Mouse (Mus musculus) erythroblast, adult 5-6 weeks (primary cell): ENCODE results near the gene Samd8. TPM values are rescaled to one million over a fixed set of nuclear protein-coding genes. Genes with fewer than 3 reads are reported as not detected.
A peak's percentile ranks its signal among the peaks of the same experiment; 100 is the strongest.

Experiments used
- ATAC-seq: replicated peaks from 2 replicates; pipeline ENCODE4 v1.8.0; 2016; ENCODE audit warnings: moderate number of reproducible peaks, mild to moderate bottlenecking, moderate TSS enrichment, inconsistent platforms; ENCODE audit not compliant: poor library complexity, low FRiP score, severe bottlenecking
- total RNA-seq, 2 experiments: library from RNA; stranded (forward) in 1 of 2; stranded (reverse) in 1 of 2; fragments of 150-400 nt in 1 of 2; fragments of 200-764, 138-1000 nt in 1 of 2; gene quantifications; 2 replicates each; pipeline versions ENCODE4 v1.2.3 to v1.2.4; 2015 to 2017; ENCODE audit warnings: low replicate concordance in 2 of 2

Samd8 gene
- total RNA-seq, 2 experiments from 2014 or later: 1.8 to 10.2 TPM

DNA sequence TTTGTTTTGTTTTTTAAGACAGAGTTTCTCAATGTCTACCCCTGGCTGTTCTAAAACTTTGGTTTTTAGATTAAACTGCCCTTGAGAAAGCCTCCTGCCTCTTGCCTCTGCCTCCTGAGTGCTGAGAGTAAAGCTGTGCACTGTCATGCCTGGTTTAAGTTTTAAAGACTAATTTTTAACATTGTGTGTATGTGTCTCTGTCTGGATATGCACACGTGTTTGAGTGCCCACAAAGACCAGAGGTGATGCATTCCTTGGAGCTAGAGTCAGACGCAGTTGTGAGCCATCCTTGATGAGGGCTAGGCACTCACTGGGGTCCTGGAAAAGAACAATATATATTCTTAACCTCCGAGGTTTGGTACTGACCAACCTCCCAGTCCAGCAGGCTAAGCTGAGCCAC lies 37.0 kb downstream of the Samd8 start:
- no peak for ATAC-seq

GRCm38 (mm10) chr14:21788121-21788520 lies 37.8 kb downstream of the Samd8 start:
- no peak for ATAC-seq

GRCm38 (mm10) chr14:21790585-21791251 lies 40.4 kb downstream of the Samd8 start:
- ATAC-seq: no peak

GRCm38 (mm10) chr14:21791722-21792121 lies 41.4 kb downstream of the Samd8 start:
- no peak for ATAC-seq

- no peak for ATAC-seq
Measured at GRCm38 (mm10) chr14:21792250-21792649, 41.9 kb downstream of the Samd8 start.

- ATAC-seq: no peak
Measured at GRCm38 (mm10) chr14:21800641-21801040, 50.3 kb downstream of the Samd8 start.

- ATAC-seq: no peak
Measured at GRCm38 (mm10) chr14:21801624-21802023, 51.3 kb downstream of the Samd8 start.

DNA sequence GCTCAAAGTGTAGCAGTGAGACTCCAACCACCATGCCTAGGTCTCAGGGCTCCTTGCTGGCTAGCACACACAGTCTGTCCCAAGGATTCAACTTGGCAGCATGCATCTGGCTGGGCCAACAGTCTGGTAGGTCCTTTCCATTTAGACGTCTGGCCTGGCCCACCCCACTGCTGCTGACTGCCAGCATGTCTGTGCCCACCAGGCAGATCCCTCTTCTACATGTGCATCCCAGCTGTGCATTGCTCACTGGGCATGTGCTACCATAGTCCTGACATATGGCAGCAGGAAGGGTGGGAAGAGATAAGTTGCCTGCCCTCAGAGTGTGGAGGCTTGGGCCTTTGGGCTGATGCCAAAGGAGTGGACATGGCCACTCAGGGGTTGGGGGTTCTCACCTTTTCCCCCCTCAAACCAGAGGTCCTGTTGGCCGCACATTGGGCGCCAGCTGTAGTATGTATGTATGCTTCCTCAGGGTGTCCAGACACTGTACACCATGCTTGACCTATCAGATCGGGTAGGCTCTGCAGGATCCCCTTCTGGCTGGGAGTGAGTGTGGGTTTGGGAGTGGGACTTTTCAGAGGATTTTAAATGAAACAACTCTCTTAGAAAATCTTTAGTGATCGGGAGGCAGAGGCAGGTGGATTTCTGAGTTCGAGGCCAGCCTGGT lies 52.3 kb downstream of the Samd8 start:
- ATAC-seq: no peak

GRCm38 (mm10) chr14:21806203-21806602 lies 55.9 kb downstream of the Samd8 start:
- ATAC-seq: no peak

DNA sequence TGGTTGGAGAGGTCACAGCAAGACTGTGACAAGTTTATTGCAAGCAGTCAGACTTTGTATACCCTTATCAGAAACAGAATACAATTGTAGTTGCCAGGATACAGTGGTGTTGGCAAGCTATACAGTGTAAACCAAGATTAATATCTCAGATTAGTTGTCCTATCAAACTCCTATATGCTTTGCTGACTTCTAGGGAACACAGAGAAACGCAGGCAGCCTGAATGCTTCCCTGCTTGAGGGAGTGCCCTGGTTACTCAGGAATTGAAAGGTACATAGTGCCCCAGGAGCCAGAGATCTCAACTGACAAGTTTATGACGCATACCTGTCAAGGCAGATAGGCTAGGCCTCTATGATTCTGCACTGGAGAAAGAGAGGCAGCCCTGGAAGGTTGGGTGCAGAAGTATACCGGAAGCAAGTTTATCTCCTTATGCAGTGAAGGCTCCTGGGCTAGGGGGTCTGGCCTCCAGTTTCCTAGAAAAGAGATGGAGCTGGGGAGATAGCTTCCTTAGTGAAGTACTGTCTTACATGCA lies 56.4 kb downstream of the Samd8 start:
- no peak for ATAC-seq

DNA sequence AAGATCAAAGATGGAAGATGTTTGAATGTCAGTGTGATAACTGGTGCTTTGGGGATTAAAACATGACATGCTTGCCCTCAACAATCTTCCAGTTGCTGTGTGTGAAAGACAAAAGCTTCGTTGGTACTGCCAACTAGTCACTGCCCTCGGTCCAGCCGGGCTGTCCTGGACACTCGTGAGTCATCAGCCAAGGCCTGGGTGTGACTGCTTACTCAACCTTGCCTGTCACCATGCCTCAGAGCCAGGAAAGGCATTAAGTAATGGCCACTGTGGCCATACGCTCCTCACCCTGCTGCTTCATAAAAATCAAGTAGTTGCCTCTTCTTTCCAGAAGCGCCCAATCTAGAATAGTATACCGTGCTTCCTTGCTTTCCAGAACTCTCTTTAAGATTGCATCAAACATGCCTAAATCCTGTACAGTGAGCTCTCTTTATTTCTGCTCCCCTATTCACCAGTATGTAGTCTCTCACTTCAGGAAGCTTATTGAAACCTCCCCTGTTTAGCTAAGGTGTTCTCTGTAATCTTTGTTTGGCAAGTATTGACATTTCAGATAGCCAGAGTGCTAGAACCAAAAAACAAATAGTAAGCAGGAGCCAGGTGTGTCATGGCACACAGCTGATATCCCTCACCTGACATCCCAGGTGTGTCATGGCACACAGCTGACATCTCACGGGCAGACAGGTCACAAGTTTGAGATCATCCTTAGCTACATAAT lies 58.0 kb downstream of the Samd8 start:
- no peak for ATAC-seq

GRCm38 (mm10) chr14:21809418-21809817 lies 59.1 kb downstream of the Samd8 start:
- ATAC-seq: no peak

DNA sequence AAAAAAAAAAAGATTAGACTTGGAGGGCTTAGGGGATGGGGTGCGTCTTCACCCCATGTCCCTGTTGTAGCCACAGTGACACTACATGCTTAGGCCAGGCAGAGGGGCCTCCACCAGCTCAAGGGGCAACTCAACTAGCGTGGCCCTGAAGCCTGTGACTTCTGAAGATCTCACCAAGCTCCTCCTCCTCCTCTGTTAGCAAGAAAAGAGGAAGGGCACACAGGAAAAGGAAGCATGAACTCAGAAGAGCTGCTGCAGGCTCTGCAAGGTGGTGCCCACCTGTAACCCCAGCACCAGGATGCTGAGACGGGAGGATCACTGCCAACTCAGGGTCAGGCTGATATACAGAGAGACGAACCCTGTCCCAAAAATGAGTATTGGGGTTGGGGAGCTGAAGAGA lies 61.0 kb downstream of the Samd8 start:
- no peak for ATAC-seq

DNA sequence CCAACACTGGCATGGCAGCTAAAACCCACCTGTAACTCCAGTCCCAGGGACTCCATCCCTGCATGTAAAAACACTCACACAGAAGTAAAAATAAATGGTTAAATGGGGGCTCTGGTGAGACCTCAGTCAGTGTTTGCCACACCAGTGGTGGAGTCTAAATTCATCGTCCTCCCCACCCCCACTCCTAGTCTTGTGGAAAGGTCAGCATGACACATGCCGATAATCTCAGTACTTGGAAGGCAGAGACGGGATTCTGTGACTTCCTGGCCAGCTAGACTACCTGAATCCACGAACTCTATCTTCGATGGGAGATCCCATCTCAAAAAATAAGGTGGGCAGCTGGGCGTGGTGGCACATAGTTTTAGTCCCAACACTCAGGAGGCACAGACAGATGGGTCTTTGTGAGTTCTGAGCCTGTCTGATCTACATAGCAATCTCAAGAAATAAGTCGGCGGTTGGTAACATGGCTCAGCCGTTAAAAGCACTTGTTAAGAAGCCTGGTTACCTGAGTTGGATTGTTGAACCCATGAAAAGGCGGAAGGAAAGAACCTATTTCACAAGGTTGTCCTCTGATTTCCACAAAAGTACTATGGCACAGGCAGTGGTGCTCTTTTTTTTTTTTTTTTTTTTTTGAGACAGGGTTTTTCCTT lies 61.5 kb downstream of the Samd8 start:
- no peak for ATAC-seq

DNA sequence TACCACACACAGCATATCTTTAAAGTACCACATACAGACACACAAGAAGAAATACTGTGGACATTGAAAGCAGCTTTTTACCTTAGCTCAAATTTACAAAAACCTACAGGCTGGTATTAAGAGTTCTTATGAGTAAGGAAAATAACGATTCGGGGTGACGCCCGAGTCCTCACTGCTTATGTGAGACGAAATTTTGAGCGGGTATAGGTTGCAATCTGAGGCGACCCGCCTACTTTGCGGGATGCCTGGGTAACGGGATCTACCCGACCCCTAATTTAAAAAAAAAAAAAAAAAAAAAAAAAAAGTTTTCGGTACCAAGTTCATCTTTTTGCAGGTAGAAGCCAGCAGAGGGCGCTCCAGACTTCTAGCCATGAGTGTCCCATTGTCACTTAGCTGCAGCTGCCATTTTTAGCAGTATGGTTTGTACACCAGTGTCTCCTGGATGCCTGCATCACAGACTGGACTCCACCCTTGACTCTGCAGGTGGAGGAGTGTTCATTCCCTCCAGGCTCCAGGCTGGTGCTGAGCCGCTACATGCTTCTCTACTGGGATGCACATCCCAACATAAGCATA lies 62.3 kb downstream of the Samd8 start:
- peak; percentile 80 for ATAC-seq

GRCm38 (mm10) chr14:21813216-21813615 lies 62.9 kb downstream of the Samd8 start:
- ATAC-seq: peak; percentile 36; the same call in 1 of the 2 replicates

GRCm38 (mm10) chr14:21813847-21814246 lies 63.5 kb downstream of the Samd8 start:
- no peak for ATAC-seq

DNA sequence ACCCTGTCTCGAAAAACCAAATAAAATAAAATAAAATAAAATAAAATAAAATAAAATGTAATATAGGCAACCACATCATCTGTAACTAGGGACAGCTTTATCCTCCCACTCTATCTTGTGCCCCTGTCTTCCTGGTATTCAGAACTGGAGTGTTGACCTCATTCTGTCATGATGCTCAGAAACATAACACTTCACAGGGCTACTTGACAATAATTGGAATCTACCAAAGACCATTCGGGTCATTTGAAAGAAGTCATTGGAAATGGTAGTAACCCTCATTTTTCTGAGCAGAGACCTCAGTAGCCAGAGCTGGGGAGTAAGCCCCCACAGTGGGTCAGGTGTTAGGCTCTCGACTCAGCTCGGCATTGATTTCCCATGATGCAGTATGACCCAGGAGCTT lies 64.3 kb downstream of the Samd8 start:
- ATAC-seq: no peak

GRCm38 (mm10) chr14:21816255-21816654 lies 65.9 kb downstream of the Samd8 start:
- ATAC-seq: no peak

DNA sequence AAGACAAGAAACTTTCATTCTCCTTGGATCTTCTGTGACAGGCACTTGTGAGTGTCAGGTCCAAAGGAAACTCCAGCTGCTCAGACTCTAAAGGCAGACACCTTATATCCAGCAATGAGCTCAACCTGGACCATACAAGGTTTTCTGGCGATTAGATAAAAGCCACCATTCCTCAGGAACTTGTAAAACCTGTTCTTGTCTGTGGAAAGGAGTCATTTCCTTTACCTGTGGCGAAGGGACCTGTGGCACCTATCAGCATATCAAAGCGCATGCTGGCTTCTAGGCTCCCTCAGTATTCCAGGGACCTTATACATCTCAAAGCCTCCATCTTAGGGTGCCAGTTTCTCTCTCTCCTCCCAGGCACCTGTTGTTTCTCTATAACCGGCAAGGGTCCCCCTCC lies 67.1 kb downstream of the Samd8 start:
- no peak for ATAC-seq
